Mouse (Mus musculus) liver, embryonic 14.5 days (tissue): ENCODE data around the gene Braf. TPM values are rescaled to one million over a fixed set of nuclear protein-coding genes. Genes with fewer than 3 reads are reported as not detected.

Experiments used
- ATAC-seq: fragments of 200-750 bp; cut with Nextera tagmentation; 2 replicates; pipeline ENCODE4 v1.8.0; 2017; ENCODE audit warnings: moderate number of reproducible peaks, mild to moderate bottlenecking, moderate library complexity; ENCODE audit not compliant: insufficient read depth
- DNase-seq, 3 experiments: peaks; one replicate each; pipeline ENCODE4 v3.0.0-alpha.2; 2012 to 2013; ENCODE audit warnings: low read depth in 3 of 3, low spot score in 3 of 3
- H3K27ac ChIP-seq: fragments of 300-500 bp; sonication (generic); 2 replicates; pipeline ENCODE4 v1.5.1; 2014; ENCODE audit warnings: moderate library complexity, mild to moderate bottlenecking, control low read depth, inconsistent platforms
- H3K27me3 ChIP-seq: fragments of 300-500 bp; sonication (generic); 2 replicates; pipeline ENCODE4 v1.6.1; 2014; ENCODE audit warnings: mild to moderate bottlenecking, low read length, moderate library complexity; ENCODE audit not compliant: control insufficient read depth, insufficient read depth
- H3K36me3 ChIP-seq: fragments of 300-500 bp; sonication (generic); replicated peaks from 2 replicates; pipeline ENCODE4 v1.6.1; 2014; ENCODE audit warnings: low read depth; ENCODE audit not compliant: control insufficient read depth, insufficient read depth
- H3K4me1 ChIP-seq, 2 experiments: fragments of 200-500 bp in 1 of 2; fragments of 300-500 bp in 1 of 2; sonication (generic) in 1 of 2; replicated peaks; 2 replicates each; pipeline ENCODE4 v1.6.1; 2012 to 2014; ENCODE audit warnings: antibody characterized with exemption in 1 of 2, inconsistent platforms in 1 of 2, low read length in 1 of 2; ENCODE audit not compliant: control insufficient read depth in 2 of 2, insufficient read depth in 2 of 2
- H3K4me2 ChIP-seq: fragments of 300-500 bp; sonication (generic); 2 replicates; pipeline ENCODE4 v1.6.1; 2014; ENCODE audit warnings: low read depth, mild to moderate bottlenecking, control low read depth, moderate library complexity
- H3K4me3 ChIP-seq, 2 experiments: fragments of 200-500 bp in 1 of 2; fragments of 300-500 bp in 1 of 2; sonication (generic) in 1 of 2; 2 replicates each; pipeline ENCODE4 v1.5.1; 2012 to 2014; ENCODE audit warnings: low read depth in 2 of 2, low read length in 2 of 2, mild to moderate bottlenecking in 2 of 2, control low read depth in 1 of 2, inconsistent platforms in 1 of 2, moderate library complexity in 1 of 2; ENCODE audit not compliant: insufficient read depth in 1 of 2
- H3K9ac ChIP-seq: fragments of 300-500 bp; sonication (generic); replicated peaks from 2 replicates; pipeline ENCODE4 v1.6.1; 2014; ENCODE audit warnings: mild to moderate bottlenecking, control low read depth, moderate library complexity
- H3K9me3 ChIP-seq: fragments of 300-500 bp; sonication (generic); 2 replicates; pipeline ENCODE4 v1.6.1; 2016; ENCODE audit warnings: low read length, mixed read lengths; ENCODE audit not compliant: control insufficient read depth
- CTCF ChIP-seq: IDR thresholded peaks from 2 replicates; pipeline ENCODE4 v1.5.1; 2016; ENCODE audit warnings: antibody characterized with exemption, low read depth, control low read depth
- EP300 ChIP-seq: IDR thresholded peaks from 2 replicates; pipeline ENCODE4 v1.6.1; 2016; ENCODE audit warnings: antibody characterized with exemption, low read depth
- WGBS: fragments of 180-500 bp; shearing (Covaris S2); extraction: QIAGEN DNeasy Blood & Tissue Kit; methylation state at CpG from one replicate; pipeline ENCODE4 v1.1.7; 2014; ENCODE audit not compliant: insufficient replicate concordance; 5-methylcytosine and 5-hydroxymethylcytosine counted together
- polyA plus RNA-seq, 2 experiments: library from polyadenylated mRNA; depleted of rRNA in 1 of 2; stranded (reverse) in 1 of 2; unstranded in 1 of 2; fragments of >200 nt; fragmentation: Nextera tagmentation in 1 of 2; extraction: Ambion mirVana in 1 of 2; gene quantifications; 2 replicates each; pipeline versions ENCODE4 v1.2.1 to v1.2.3; 2012 to 2014

The Braf gene
- polyA plus RNA-seq, 2 experiments: 3.6 to 4.1 TPM

GRCm38 (mm10) chr6:39573791-39574554, 151.3 kb downstream of the Braf start, which contains the start of gene Adck2:
Adck2 (plus strand) TSS chr6:39573873.
- peak; percentile 96 for ATAC-seq
- H3K4me2 ChIP-seq: peak within 1 kb of the TSS; percentile 81
- peak within 1 kb of the TSS; percentile 77 to 78 for H3K4me3 ChIP-seq
- WGBS: 1% methylated on average over 49 of the region's 49 CpGs
- H3K36me3 ChIP-seq: no peaks in the 10 kb centered on the region; the same call in 1 of the 2 replicates
- peaks cover 5 to 11% of the 10 kb centered on the region in 2 experiments; a peak in 3 of 4 replicates for H3K4me1 ChIP-seq
- no peaks in the 10 kb centered on the region for H3K9me3 ChIP-seq
- TF ChIP-seq CTCF: peak; percentile 70
- TF ChIP-seq EP300: no peak
- DNase-seq: peak; percentile 60 to 69 (median 69)
- H3K27me3 ChIP-seq: no peaks in the 10 kb centered on the region
- H3K9ac ChIP-seq: peak within 1 kb of the TSS; percentile 68
- peak within 1 kb of the TSS; percentile 43 for H3K27ac ChIP-seq

- H3K4me1 ChIP-seq: peaks cover 5 to 11% of the 10 kb centered on the region in 2 experiments; a peak in 3 of 4 replicates
- no peak overlapping the region for H3K27ac ChIP-seq
- H3K4me2 ChIP-seq: no peak overlapping the region
- no peak overlapping the region for H3K4me3 ChIP-seq
- DNase-seq (no peak), ATAC-seq (no peak)
- TF ChIP-seq CTCF: no peak
- no peak for TF ChIP-seq EP300
- H3K9me3 ChIP-seq: no peaks in the 10 kb centered on the region
- WGBS: 52% methylated on average over 3 of the region's 3 CpGs
- H3K9ac ChIP-seq: no peak overlapping the region
- H3K36me3 ChIP-seq: no peaks in the 10 kb centered on the region
- H3K27me3 ChIP-seq: no peaks in the 10 kb centered on the region
Observed at GRCm38 (mm10) chr6:39570426-39570825, 154.8 kb downstream of the Braf start.

- ATAC-seq (no peak), DNase-seq (no peak)
- Histone ChIP-seq H3K27me3 (no peaks in the 10 kb centered on the region), H3K4me2 (no peak overlapping the region), H3K36me3 (no peaks in the 10 kb centered on the region), H3K27ac (no peak overlapping the region), H3K9ac (no peak overlapping the region), H3K4me1 (no peaks in the 10 kb centered on the region; a peak in 1 of 4 replicates), H3K4me3 (no peak overlapping the region), H3K9me3 (no peaks in the 10 kb centered on the region)
- TF ChIP-seq EP300: no peak
- TF ChIP-seq CTCF: peak; percentile 66
- WGBS: 8% methylated on average over 5 of the region's 5 CpGs
Observed at GRCm38 (mm10) chr6:39567528-39567927, 157.7 kb downstream of the Braf start.

- peak overlapping the region; percentile 22 to 24; a peak in 3 of 4 replicates for H3K4me3 ChIP-seq
- H3K27me3 ChIP-seq: peaks cover 18% of the 10 kb centered on the region
- H3K4me1 ChIP-seq: peaks cover 4% of the 10 kb centered on the region in 2 experiments; a peak in 3 of 4 replicates
- ATAC-seq: peak; percentile 77
- no peak overlapping the region for H3K27ac ChIP-seq
- no peak for TF ChIP-seq EP300
- TF ChIP-seq CTCF: peak; percentile 87
- 14% methylated on average over 23 of the region's 23 CpGs for WGBS
- peak; percentile 72 to 81 (median 77) for DNase-seq
- no peaks in the 10 kb centered on the region for H3K36me3 ChIP-seq
- H3K9ac ChIP-seq: no peak overlapping the region
- H3K9me3 ChIP-seq: no peaks in the 10 kb centered on the region
- peak overlapping the region; percentile 59 for H3K4me2 ChIP-seq
Observed at GRCm38 (mm10) chr6:39562166-39563015, 162.9 kb downstream of the Braf start.
